Mouse (Mus musculus) left cerebral cortex, postnatal 10 days (tissue): ENCODE measurements around the gene 9230102O04Rik. TPM values are rescaled to one million over a fixed set of nuclear protein-coding genes. Genes with fewer than 3 reads are reported as not detected.

ENCODE experiments used
- DNase-seq, 2 experiments: peaks; one replicate each; pipeline ENCODE4 v3.0.0; 2021 to 2022; ENCODE audit warnings: low spot score in 2 of 2, mixed read lengths in 1 of 2; ENCODE audit errors: extremely low spot score in 1 of 2
- intact Hi-C: fragments of 180-260 bp; cut with DNase I; formaldehyde crosslinking; loops from one replicate; pipeline ENCODE4 v1.15.1; 2025
- total RNA-seq, 2 experiments: library from RNA; stranded (reverse); gene quantifications; 2 replicates each; pipeline ENCODE4 v1.2.3; 2021

9230102O04Rik gene
- total RNA-seq, 2 experiments from 2014 or later = not detected

GRCm38 (mm10) chr2:9886921-9887610, 2.3 kb downstream of the 9230102O04Rik start:
- intact Hi-C loops = no loop called here
- DNase-seq = no peak

- no peak for DNase-seq
- intact Hi-C loops = no loop called here
Observed at GRCm38 (mm10) chr2:9886031-9886430, 3.3 kb downstream of the 9230102O04Rik start.

- DNase-seq = no peak
- intact Hi-C loops = no loop called here
Observed at GRCm38 (mm10) chr2:9885217-9885770, 4.0 kb downstream of the 9230102O04Rik start.

- DNase-seq = no peak
- intact Hi-C loops = loop anchor here (5.0 kb wide), 2 partner anchors 1127 to 1207 kb away; no protein-coding TSS in a partner anchor
Observed at GRCm38 (mm10) chr2:9884533-9885216, 4.7 kb downstream of the 9230102O04Rik start.

- no peak for DNase-seq
- intact Hi-C loops = loop anchor here (5.0 kb wide), 2 partner anchors 1127 to 1207 kb away; no protein-coding TSS in a partner anchor
Observed at GRCm38 (mm10) chr2:9883803-9884532, 5.4 kb downstream of the 9230102O04Rik start.

- intact Hi-C loops = loop anchor here (5.0 kb wide), 2 partner anchors 1126 to 1206 kb away; no protein-coding TSS in a partner anchor
- DNase-seq = no peak
Observed at GRCm38 (mm10) chr2:9882926-9883802, 6.2 kb downstream of the 9230102O04Rik start.

DNA sequence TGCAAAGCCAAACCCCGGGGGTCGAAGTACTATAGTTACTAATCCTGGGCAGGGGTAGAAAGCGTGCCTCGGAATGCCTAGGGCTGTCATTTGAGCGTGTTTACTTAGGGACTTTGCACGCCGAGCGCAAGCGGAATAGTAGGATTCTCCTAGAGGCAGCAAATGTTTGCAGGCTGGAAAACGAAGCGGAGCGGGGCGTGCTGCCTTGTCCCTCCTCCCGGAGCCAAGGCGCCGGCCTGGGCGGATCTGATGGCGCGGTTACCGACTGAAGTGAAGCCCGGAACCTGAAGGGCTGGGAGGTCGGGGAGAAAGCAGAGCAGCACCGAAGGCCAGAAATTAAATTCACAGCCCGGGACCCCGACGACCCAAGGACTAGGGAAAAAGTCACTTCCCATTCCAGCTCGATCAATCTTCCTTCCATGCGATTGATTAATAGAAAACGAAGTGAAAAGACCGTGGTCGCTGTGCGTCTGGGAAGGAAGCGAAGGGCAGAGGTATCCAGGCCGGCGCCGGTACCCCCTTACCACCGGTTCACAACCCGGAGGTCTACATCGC, 6.9 kb downstream of the 9230102O04Rik start:
- DNase-seq = peak in 1 of 2 experiments; percentile 42
- intact Hi-C loops = loop anchor here (5.0 kb wide), 2 partner anchors 1125 to 1205 kb away; no protein-coding TSS in a partner anchor

DNA sequence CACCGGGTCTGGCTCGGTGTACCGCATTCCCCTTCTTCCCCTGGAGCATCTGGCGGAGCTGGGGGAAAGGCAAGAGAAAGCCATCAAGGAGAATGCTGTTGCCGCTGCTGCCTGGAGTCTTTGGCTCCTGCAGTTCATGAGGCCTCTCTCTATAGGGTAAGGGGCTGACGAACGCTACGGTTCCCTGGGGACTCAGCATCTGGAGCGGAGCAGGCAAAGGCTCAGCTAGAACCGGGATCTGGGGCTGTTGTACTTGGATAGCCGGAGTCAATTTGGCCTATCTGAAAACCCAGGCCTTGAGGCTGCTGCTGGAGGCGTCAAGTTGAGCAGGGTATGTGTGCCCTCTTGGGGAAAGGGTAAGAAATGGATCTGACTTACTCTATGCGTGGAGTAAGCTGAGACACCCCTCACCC, 7.7 kb downstream of the 9230102O04Rik start:
- DNase-seq = no peak
- intact Hi-C loops = loop anchor here (5.0 kb wide), 2 partner anchors 1124 to 1204 kb away; no protein-coding TSS in a partner anchor

DNA sequence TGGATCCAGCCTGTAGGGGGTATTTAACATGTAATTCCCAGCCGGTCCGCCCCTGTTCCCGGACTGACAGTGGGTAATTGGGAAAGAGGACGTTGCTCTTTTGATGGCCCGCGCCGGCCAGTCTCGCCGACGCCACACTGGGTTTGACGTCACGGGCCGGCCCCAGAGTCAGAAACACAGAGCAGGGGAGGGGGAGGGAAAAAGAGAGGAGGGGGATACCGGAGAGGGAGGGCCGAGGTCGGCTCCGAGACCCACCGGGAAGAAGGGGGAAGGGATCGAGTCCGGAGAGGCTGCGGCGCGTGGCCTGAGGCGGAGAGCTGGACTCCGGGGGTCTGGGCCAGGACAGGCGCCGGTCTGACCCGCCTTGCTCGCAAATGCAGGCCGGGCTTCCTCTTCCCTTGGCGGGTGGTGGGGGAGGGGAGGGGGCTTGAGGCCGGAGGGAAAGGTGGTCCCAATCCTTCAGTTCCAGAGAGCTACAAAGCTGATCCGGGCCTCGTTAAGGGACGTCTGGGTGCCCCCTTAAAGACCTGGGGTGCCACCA, 8.2 kb downstream of the 9230102O04Rik start, which contains the start of gene 4930412O13Rik:
TSS of gene 4930412O13Rik (plus strand) at position 202 of the 541 bp plus-strand sequence.
- intact Hi-C loops = loop anchor here (5.0 kb wide), 2 partner anchors 1124 to 1204 kb away; no protein-coding TSS in a partner anchor
- peak in 1 of 2 experiments; percentile 31 for DNase-seq

DNA sequence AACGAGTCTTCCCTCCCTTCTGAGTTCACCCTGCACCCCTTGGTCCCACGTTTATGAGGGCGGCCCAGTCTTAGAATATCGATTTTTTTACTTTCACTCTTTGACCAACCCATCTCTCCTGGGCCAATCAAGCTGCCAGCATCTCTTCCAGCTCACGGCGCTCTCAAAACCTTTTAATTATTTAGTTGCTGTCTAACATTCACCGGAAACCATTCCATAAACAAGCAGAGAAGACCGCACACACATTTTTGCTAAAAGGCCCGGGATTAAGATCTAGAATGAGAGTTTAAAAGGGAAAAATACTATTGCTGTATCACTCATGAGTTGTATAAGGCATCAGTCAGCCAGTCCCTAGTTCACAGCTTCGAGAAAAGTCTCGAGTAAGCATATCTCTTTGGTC, 9.1 kb downstream of the 9230102O04Rik start:
- intact Hi-C loops = loop anchor here (5.0 kb wide), 2 partner anchors 1123 to 1203 kb away; no protein-coding TSS in a partner anchor
- DNase-seq = no peak

DNA sequence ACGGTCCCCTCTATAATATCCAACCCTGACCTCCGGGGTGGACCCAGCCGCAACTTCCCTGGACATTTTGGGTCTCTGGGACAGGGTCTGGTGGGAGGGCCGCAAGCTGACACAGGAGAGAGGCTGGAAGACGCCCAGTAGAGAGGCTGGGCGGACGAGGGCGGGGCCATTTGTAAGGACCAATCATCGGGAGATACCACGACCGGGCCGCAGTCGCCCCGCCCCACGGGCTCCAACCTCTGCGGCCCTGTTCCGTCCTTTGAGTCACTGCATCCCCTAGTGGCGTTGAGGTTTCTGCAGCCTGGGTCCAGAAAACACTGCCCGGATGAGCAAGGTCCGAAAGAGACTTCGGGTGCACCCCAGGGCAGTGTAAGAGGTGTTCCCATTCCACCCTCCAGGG, 9.8 kb downstream of the 9230102O04Rik start:
- peak; percentile 60 to 94 for DNase-seq
- intact Hi-C loops = loop anchor here (5.0 kb wide), 1 partner anchor 802 kb away; no protein-coding TSS in a partner anchor

- no peak for DNase-seq
- intact Hi-C loops = loop anchor here (5.0 kb wide), 1 partner anchor 802 kb away; no protein-coding TSS in a partner anchor
Observed at GRCm38 (mm10) chr2:9879092-9879491, 10.2 kb downstream of the 9230102O04Rik start.

GRCm38 (mm10) chr2:9878564-9879081, 10.7 kb downstream of the 9230102O04Rik start:
- peak in 1 of 2 experiments; percentile 41 for DNase-seq
- intact Hi-C loops = loop anchor here (5.0 kb wide), 1 partner anchor 801 kb away; no protein-coding TSS in a partner anchor

DNA sequence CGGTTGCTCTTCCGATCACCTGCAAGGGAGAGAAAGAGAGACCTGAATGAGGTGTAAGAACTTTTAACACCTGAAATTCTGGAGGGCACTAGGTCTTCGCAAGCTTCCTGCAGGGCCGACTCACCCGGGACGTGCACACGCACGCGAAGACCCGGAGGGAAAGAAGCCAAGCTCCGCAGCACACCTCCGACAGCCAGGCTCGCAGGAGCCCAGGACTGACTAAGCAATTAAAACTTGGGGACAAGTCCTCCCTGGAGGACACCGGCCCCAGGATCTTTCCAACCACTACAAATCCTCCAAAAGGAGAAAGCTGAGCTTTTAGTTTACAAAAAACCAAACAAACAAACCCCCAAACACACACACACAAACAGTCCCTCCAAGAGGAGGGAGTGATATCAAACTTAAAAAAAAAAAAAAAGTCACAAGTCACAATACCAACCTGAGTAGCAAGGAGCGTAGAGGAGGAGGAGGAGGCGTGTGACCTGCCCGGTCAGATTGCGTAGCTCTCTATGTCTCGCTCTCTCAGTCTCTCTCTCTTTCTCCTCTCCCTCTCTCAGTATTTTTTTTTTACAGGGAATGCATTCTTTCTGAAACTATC, 11.3 kb downstream of the 9230102O04Rik start:
- intact Hi-C loops = loop anchor here (5.0 kb wide), 1 partner anchor 801 kb away; no protein-coding TSS in a partner anchor
- no peak for DNase-seq

GRCm38 (mm10) chr2:9877326-9877690, 12.0 kb downstream of the 9230102O04Rik start:
- intact Hi-C loops = loop anchor here (5.0 kb wide), 1 partner anchor 800 kb away; no protein-coding TSS in a partner anchor
- no peak for DNase-seq

GRCm38 (mm10) chr2:9876621-9877325, 12.6 kb downstream of the 9230102O04Rik start:
- no peak for DNase-seq
- intact Hi-C loops = loop anchor here (5.0 kb wide), 1 partner anchor 799 kb away; no protein-coding TSS in a partner anchor
